In the genomic region with DNA sequence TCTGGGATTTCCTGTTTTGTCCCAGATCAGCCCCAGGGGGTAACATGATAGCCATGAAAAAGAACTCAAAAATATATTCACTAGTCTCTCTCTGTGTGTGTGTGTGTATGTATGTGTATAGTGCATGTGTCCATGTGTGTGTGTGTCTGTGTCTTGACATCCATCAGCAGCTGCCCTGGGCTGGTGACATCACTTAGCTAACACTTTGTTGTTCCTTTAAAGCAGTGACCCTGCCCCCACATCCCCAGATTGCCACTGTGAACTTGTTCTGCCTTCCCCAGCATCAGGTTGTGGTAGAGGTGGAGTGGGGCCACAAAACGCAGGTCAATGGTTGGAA, we compare ENCODE assay signal across 8 mouse cellular contexts. TPM values are rescaled to one million over a fixed set of nuclear protein-coding genes. Genes with fewer than 3 reads are reported as not detected.
DNase-seq lines count a peak whose midpoint lies in the region; ATAC-seq and TF ChIP-seq lines count a peak whose summit lies in the region.
"Had no signal": no experiment of that assay in that cellular context is flagged by ENCODE, and none has a peak within 500 bp of the region (broad histone marks: within the 10 kb centered on the region; RNA-seq: fewer than 3 reads in every experiment).

No protein-coding gene starts in this region.

- no peak for DNase-seq in lung, embryonic 14.5 days
- no peak for DNase-seq in lung, postnatal 25 days (ENCODE audit: low spot score)
- no peak for DNase-seq in forebrain, embryonic 14.5 days (ENCODE audit: low spot score)
- no peak for DNase-seq in thymus, postnatal 4 days

- no peak overlapping the region for H3K4me3 ChIP-seq in lung, embryonic 14.5 days (ENCODE audit: low read depth, low read length)
- H3K4me3 ChIP-seq in forebrain, embryonic 14.5 days (ENCODE audit: low read depth, low read length), result no peak overlapping the region
- no peak overlapping the region for H3K4me3 ChIP-seq in intestine, embryonic 15.5 days (replicated peaks)
- H3K4me3 ChIP-seq in neural tube, embryonic 12.5 days, result no peak overlapping the region
- H3K4me3 ChIP-seq: liver, embryonic 15.5 days had no signal

- H3K36me3 ChIP-seq in lung, embryonic 14.5 days (ENCODE audit: insufficient read depth), result no peaks in the 10 kb centered on the region
- H3K36me3 ChIP-seq in forebrain, embryonic 14.5 days (ENCODE audit: control insufficient read depth, insufficient read depth, low read length), result no peaks in the 10 kb centered on the region
- no peaks in the 10 kb centered on the region for H3K36me3 ChIP-seq in intestine, embryonic 15.5 days
- no peaks in the 10 kb centered on the region for H3K36me3 ChIP-seq in neural tube, embryonic 12.5 days
- H3K36me3 ChIP-seq: liver, embryonic 15.5 days had no signal

- 59% methylated on average over 1 of the region's 1 CpGs for WGBS in lung, embryonic 14.5 days
- 81% methylated on average over 1 of the region's 1 CpGs for WGBS in forebrain, embryonic 14.5 days
- WGBS in intestine, embryonic 15.5 days, result 73% methylated on average over 1 of the region's 1 CpGs
- whole genome bisulfite sequencing in neural tube, embryonic 12.5 days, result 60% methylated on average over 1 of the region's 1 CpGs

- no peak for TF ChIP-seq CTCF in lung, embryonic 14.5 days (IDR thresholded peaks at IDR 0.05; ENCODE audit: low read depth)

- H3K4me1 ChIP-seq in lung, embryonic 14.5 days (ENCODE audit: insufficient read depth), result peaks cover 6% of the 10 kb centered on the region; the same call in 1 of the 2 replicates
- H3K4me1 ChIP-seq in forebrain, embryonic 14.5 days (ENCODE audit: control insufficient read depth, insufficient read depth, low read length), result peaks cover 12% of the 10 kb centered on the region; the same call in 1 of the 2 replicates
- H3K4me1 ChIP-seq in intestine, embryonic 15.5 days (replicated peaks), result peaks cover 10% of the 10 kb centered on the region
- peaks cover 28% of the 10 kb centered on the region for H3K4me1 ChIP-seq in neural tube, embryonic 12.5 days
- H3K4me1 ChIP-seq: liver, embryonic 15.5 days had no signal

- H3K27me3 ChIP-seq in lung, embryonic 14.5 days (ENCODE audit: insufficient read depth, low read length), result 0 out of 2 replicates have a peak, but pooled peaks cover 6% of the 10 kb centered on the region
- H3K27me3 ChIP-seq in forebrain, embryonic 14.5 days (replicated peaks; ENCODE audit: control insufficient read depth, insufficient read depth, low read length), result peaks cover 16% of the 10 kb centered on the region; the same call in 1 of the 2 replicates
- H3K27me3 ChIP-seq in intestine, embryonic 15.5 days (replicated peaks), result 0 out of 2 replicates have a peak, but pooled peaks cover 4% of the 10 kb centered on the region
- H3K27me3 ChIP-seq in neural tube, embryonic 12.5 days (replicated peaks), result peaks cover 35% of the 10 kb centered on the region

- H3K4me2 ChIP-seq in lung, embryonic 14.5 days, result no peak overlapping the region
- no peak overlapping the region for H3K4me2 ChIP-seq in forebrain, embryonic 14.5 days (ENCODE audit: low read length)
- H3K4me2 ChIP-seq in intestine, embryonic 15.5 days (replicated peaks), result no peak overlapping the region
- H3K4me2 ChIP-seq in neural tube, embryonic 12.5 days (replicated peaks), result peak overlapping the region; percentile 43; the same call in 1 of the 2 replicates

- no peak overlapping the region for H3K9ac ChIP-seq in lung, embryonic 14.5 days
- peak overlapping the region; percentile 52 for H3K9ac ChIP-seq in forebrain, embryonic 14.5 days (ENCODE audit: low read length)
- no peak overlapping the region for H3K9ac ChIP-seq in intestine, embryonic 15.5 days
- no peak overlapping the region for H3K9ac ChIP-seq in neural tube, embryonic 12.5 days
- H3K9ac ChIP-seq: liver, embryonic 15.5 days had no signal

- ATAC-seq in lung, embryonic 14.5 days (ENCODE audit: insufficient read depth), result peak; percentile 16; the same call in 1 of the 2 replicates
- ATAC-seq in forebrain, embryonic 14.5 days, result peak; percentile 31; the same call in 1 of the 2 replicates
- ATAC-seq in intestine, embryonic 15.5 days, result 0 out of 2 replicates have a peak, but pooled peaks have one; percentile 16
- ATAC-seq in neural tube, embryonic 12.5 days (ENCODE audit: low FRiP score, low read depth), result peak; percentile 37; the same call in 1 of the 2 replicates
- ATAC-seq in cerebellum, adult (ENCODE audit: insufficient number of reproducible peaks, low FRiP score, low TSS enrichment), result no peak

- no peaks in the 10 kb centered on the region for H3K9me3 ChIP-seq in lung, embryonic 14.5 days (ENCODE audit: low read depth, low read length)
- no peaks in the 10 kb centered on the region for H3K9me3 ChIP-seq in forebrain, embryonic 14.5 days (replicated peaks; ENCODE audit: control insufficient read depth, low read length)
- H3K9me3 ChIP-seq in intestine, embryonic 15.5 days, result no peaks in the 10 kb centered on the region
- no peaks in the 10 kb centered on the region for H3K9me3 ChIP-seq in neural tube, embryonic 12.5 days
- H3K9me3 ChIP-seq: liver, embryonic 15.5 days had no signal

- H3K27ac ChIP-seq in lung, embryonic 14.5 days (ENCODE audit: low read depth), result no peak overlapping the region
- no peak overlapping the region for H3K27ac ChIP-seq in forebrain, embryonic 14.5 days (ENCODE audit: low read depth, low read length)
- peak overlapping the region; percentile 40; the same call in 1 of the 2 replicates for H3K27ac ChIP-seq in intestine, embryonic 15.5 days
- H3K27ac ChIP-seq in neural tube, embryonic 12.5 days, result no peak overlapping the region
- H3K27ac ChIP-seq: liver, embryonic 15.5 days had no signal

RNA-seq across cellular contexts. Expression of a gene that starts 33.9 kb away (rescaled TPM):
- polyA plus RNA-seq in lung, embryonic 14.5 days (2014; fragmentation: Nextera tagmentation; extraction: Ambion mirVana), result 39.1 and 42.5 TPM in 2 replicates
- 27.6 and 31.9 TPM in 2 replicates for polyA plus RNA-seq in forebrain, embryonic 14.5 days (2014; fragmentation: Nextera tagmentation; extraction: Ambion mirVana)
- 37.9 and 42.4 TPM in 2 replicates for polyA plus RNA-seq in intestine, embryonic 15.5 days (2015; fragmentation: Nextera tagmentation; extraction: Ambion mirVana)
- 23.0 and 25.2 TPM in 2 replicates for polyA plus RNA-seq in neural tube, embryonic 12.5 days (2016; fragmentation: Nextera tagmentation; extraction: Ambion mirVana)
